Mouse (Mus musculus): ENCODE data around the gene Tns2.

DNA sequence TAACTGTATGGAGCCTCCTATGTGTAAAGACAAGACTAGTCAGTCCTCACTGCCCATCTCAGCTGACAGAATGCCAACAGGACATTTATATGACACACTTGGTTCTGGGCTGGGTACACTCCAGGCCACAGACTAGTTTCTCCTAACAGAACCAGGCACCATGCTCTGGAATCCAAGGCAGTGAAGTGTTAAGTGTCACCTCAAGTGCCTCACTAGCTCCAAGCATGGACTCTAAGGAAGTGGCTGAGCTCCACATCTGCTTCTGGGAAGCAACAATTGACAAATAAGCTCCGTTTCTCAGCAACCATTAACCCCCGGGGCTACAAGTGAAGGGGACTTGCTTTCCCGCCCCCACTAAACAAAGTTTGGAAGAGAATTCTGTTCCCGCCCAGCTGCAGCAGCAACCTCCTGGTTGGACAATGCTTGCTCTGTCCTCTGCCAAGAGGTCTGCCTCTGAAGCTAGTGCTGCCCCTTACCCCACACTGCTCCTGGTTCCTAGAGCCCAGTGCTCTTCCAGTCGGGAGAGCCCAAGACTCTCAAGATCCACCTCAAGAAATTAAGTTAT lies 2.1 kb upstream of the Tns2 start:
- TF ChIP-seq NELFE (IDR thresholded peaks at IDR 0.05; ENCODE audit: low read depth, low read length) (no peak), CTCF (IDR thresholded peaks at IDR 0.05 in 2 of 3, conservative IDR thresholded peaks at IDR 0.05 in 1 of 3; ENCODE audit: control insufficient read depth in 1 of 3, insufficient read depth in 1 of 3, low read depth in 2 of 3, low read length in 3 of 3, poor library complexity in 1 of 3, severe bottlenecking in 1 of 3) (no peak), ZMIZ1 (IDR thresholded peaks at IDR 0.05; ENCODE audit: low read depth, low read length) (0 out of 2 replicates have a peak, but pooled peaks have one; percentile 9), EP300 (IDR thresholded peaks at IDR 0.05; ENCODE audit: low read depth in 1 of 2, low read length in 2 of 2) (no peak), MYC (IDR thresholded peaks at IDR 0.05; ENCODE audit: low read depth, low read length) (no peak), E2F4 (IDR thresholded peaks at IDR 0.05; ENCODE audit: borderline replicate concordance, low read depth, low read length) (no peak), POLR2A (IDR thresholded peaks at IDR 0.05; ENCODE audit: control insufficient read depth in 1 of 2, insufficient read depth in 1 of 2, low read depth in 1 of 2, low read length in 2 of 2, poor library complexity in 1 of 2) (peak in 1 of 2 experiments; percentile 56; a peak in 2 of 4 replicates)

All from MEL (cell line).